Mouse (Mus musculus): ENCODE data around the gene Lemd2. TPM values are rescaled to one million over a fixed set of nuclear protein-coding genes. Genes with fewer than 3 reads are reported as not detected.

Gene Lemd2
- total RNA-seq, 1 experiment from 2014 or later, result 78.5 TPM

DNA sequence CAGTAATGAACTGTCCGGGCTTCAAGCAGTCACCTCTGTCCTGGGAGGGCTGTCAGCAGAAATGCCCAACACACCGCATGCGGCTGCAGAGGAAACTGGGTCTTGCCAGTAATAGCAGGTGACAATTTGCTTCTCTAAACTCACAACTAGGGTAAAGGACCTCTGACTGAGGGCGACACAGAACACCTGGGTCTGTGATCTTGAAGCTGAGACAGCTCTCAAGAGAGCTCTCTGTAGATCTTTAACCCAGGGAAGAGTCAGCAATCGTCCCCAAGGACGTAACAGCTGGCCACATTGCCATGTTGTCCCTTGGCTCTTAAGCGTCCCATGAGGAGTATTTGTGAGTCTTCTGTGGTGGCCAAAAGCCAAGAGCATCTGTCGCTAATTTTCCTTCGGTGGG, 31.8 kb downstream of the Lemd2 start:
- ATAC-seq (replicated peaks; ENCODE audit: insufficient number of reproducible peaks, low FRiP score, low TSS enrichment, poor library complexity, severe bottlenecking), result no peak

DNA sequence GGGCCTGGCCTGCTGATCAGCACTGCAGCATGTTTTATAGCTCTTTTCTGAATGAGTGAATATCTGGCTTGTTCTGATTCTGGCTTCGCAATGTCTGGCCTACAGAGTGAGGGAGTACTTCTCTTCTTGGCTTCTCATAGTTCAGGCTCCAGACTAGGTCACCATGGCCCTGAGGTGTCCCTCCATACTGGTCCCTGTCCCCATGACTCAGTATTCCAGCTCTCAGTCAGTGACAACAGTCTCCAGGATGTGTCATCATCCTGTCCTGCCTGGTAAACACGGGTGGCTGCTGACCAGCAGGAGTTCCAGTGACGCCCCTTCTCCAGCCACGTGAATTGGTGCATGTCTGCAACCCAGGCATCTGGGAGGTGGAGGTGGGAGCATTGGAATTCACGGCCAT, 33.1 kb downstream of the Lemd2 start:
- no peak for ATAC-seq (replicated peaks; ENCODE audit: insufficient number of reproducible peaks, low FRiP score, low TSS enrichment, poor library complexity, severe bottlenecking)

DNA sequence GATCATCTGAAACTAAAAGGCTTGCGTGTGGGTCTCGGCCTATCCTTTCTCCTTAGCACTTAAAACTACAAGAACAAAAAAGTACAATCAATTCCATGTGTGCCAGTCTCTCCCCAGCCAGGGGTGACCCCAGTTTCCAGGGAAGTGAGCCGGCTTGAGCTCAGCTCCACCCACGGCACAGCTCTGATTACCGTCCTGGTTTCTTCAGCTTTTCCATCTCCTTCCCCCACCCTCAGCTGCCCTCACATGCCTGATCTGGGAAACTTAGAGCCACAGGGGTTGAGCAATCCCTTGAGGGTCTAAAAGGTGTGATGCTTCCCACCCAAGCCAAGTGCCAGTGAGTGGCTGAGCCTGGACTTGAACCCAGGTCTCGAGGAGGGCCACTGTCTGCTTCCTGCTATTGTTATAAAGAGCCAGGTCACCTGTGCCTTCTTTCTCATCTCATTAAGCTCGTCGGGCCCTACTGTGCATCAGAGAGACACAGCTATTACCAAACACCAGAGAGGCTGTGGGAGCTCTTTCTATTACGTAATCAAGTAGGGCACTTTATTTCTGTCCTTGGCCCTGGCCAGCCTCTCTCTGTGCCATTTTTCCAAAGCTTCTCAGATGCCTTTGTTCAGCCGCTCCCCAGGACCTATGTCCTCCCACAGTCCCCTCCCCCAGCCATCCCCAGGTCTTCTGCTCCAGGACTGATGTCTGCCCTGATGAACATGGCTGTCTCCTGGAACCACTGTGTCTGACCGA, 34.1 kb downstream of the Lemd2 start:
- no peak for ATAC-seq (replicated peaks; ENCODE audit: insufficient number of reproducible peaks, low FRiP score, low TSS enrichment, poor library complexity, severe bottlenecking)

DNA sequence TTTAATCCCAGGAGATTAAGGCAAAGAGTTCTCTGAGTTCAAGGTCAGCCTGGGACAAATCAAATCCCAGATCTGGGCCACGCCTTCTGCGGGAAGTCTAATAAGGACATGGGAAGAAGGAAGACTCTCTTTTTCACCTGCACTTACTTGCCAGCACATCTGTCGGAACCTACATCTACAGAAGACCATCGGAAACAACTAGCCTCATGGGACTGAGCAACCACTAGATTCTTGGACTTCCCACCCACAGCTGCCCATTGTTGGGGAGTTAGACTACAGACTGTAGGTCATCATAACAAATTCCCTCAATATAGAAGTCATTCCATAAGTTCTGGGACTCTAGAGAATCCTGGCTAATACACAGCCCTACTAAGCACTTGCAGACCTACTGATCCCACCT, 35.7 kb downstream of the Lemd2 start:
- ATAC-seq (replicated peaks; ENCODE audit: insufficient number of reproducible peaks, low FRiP score, low TSS enrichment, poor library complexity, severe bottlenecking), result no peak

DNA sequence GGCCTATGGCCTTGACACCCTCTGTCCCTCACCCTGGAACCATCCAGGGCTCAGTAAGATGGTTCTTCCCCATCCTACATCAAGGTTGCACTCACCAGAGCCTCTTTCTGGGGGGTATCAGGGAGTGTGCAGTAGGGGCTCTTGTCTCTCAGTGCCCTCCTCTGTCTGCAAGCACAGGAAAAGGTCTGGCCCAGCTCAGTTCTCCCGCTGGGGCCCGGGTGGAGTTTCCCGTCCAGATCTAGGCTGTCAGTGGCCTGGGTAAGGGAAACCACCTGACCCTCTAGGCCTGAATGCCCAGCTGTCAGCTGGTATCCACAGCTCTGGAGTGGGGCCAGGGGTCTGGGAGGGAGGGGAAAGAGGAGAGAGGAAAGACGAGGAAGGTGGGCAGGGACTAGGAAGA, 36.7 kb downstream of the Lemd2 start, which contains the start of gene Ip6k3:
Gene Ip6k3 (minus strand): TSS at position 251 of the 400 bp plus-strand sequence.
- no peak for ATAC-seq (replicated peaks; ENCODE audit: insufficient number of reproducible peaks, low FRiP score, low TSS enrichment, poor library complexity, severe bottlenecking)

DNA sequence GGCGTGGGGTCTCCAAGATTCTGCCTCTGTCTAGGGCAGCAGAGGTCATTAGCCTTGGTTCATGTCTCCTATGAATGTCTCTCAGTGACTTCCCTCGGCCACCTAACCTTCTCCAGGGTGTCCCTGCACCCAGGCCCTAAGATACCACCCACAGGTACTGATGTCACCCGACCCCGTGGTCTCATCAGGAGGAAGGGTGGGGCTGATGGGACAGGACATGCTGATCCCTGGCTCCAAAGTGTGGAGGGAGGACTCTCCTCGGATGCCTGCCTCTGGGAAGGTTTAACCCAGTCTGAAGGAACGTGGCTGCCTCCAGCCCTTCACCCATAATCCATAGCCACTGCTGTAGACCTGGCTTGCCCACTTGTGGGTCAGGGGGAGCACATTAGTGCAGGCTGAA, 37.4 kb downstream of the Lemd2 start:
- ATAC-seq (replicated peaks; ENCODE audit: insufficient number of reproducible peaks, low FRiP score, low TSS enrichment, poor library complexity, severe bottlenecking), result no peak

DNA sequence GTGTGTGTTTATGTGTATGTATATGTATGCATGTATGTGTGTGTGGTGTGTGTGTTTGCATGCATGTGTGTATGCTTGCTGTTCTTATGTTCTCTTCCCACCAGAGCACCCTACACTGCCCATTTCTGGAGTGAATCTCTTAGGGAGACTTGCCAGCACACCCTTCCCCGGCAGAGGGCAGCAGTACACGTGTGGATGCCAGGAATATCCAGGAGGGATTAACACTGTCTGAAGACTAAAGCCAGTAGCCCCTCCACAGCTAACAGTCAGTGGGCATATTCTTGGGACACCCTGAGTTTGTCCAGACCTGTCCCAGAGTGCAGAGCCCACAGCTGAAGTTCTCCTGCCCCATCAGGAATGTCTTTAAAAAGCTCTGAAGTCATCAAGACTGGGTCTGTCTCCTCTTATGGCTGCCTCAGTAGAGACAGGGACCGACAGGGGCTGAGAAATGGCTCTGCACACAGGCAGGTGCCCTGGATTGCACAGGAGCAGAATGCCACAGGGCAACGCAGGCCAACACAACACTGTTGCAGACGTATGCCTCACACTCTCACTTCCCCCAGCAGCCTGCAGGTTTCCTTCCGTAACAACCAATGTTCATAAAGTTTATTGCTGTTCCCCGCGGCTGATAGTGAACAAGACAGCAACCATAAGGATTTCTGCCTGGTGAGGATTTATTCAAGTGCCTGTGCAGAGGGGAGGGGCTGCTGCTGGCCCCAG, 39.1 kb downstream of the Lemd2 start:
- peak; percentile 42; the same call in 1 of the 2 replicates for ATAC-seq (replicated peaks; ENCODE audit: insufficient number of reproducible peaks, low FRiP score, low TSS enrichment, poor library complexity, severe bottlenecking)

DNA sequence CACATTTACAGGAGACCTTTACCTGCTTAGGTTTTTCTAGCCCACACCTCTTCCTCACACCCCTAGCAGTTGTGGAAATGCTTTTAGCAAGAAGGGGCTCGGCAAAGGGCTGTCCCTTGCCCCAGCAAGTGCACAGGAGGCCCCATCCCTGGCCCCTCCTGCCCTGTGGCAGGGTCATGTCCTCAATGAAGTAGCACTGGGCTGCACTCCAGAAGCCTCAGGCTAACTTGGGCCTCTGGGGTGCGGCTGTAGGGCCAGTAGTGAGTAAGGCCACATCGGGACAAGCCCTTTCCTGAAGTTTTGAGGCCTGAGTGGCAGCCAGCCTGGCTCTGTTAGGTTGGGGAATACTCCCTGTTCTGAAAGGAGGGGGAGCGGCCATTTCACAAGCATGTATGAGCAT, 43.4 kb downstream of the Lemd2 start:
- ATAC-seq (replicated peaks; ENCODE audit: insufficient number of reproducible peaks, low FRiP score, low TSS enrichment, poor library complexity, severe bottlenecking), result no peak

DNA sequence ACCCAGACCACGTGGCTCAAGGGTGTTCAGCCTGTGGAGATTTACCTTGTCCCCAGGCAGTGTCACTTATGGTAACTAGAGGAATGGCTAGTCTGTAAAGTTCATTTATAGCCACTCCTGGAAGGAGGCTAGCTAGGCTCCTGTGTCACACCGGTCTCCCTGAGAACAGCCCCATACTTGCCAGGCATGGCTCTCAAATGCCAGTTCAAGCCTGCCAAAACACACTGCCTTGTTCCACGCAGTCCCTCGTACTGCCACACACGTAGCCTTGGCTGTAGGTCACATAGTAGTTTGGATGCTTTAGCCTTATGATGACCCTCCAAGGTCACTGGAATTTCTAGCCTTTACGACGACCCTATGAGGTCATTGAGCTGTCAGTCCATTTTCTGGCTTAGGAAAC, 45.1 kb downstream of the Lemd2 start:
- no peak for ATAC-seq (replicated peaks; ENCODE audit: insufficient number of reproducible peaks, low FRiP score, low TSS enrichment, poor library complexity, severe bottlenecking)

DNA sequence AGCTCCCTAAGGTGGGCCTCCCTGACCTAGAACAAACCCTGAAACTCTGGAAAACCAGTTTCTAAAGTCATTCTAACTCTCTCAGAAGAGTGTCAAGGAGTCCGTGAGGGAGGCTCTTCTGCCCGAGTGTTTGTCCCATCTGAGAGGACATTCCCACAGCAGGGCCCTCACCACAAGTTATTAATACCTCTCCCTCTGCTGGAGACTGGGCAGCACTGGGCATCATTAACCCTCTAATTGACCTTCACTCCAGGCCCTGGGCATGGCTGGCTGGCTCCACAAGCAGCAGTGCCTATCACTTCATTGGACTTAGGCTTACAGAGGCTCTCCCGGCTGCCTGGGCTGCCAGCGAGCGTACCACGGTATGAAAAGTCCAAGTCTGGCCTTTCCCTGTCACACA, 45.8 kb downstream of the Lemd2 start:
- no peak for ATAC-seq (replicated peaks; ENCODE audit: insufficient number of reproducible peaks, low FRiP score, low TSS enrichment, poor library complexity, severe bottlenecking)

DNA sequence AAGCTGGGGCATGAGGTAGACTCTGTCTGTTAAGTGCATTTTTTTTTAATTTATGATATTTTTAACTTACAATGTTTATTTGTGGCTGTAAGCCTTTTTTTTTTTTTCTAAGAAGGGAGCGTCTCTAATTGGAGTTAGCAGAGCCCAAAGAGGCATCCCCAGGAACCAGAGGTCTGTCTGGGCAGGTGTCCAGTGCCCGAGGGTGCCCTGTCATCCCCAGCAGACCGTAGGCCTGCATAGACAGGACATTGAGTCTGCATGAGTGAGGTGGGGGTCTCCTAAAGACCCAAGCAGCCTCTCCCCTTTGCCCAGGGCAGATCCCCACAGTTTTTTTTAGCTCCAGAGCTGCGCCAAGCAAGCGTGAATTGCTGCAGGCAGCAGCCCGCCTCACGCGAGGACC, 48.5 kb downstream of the Lemd2 start:
- no peak for ATAC-seq (replicated peaks; ENCODE audit: insufficient number of reproducible peaks, low FRiP score, low TSS enrichment, poor library complexity, severe bottlenecking)

DNA sequence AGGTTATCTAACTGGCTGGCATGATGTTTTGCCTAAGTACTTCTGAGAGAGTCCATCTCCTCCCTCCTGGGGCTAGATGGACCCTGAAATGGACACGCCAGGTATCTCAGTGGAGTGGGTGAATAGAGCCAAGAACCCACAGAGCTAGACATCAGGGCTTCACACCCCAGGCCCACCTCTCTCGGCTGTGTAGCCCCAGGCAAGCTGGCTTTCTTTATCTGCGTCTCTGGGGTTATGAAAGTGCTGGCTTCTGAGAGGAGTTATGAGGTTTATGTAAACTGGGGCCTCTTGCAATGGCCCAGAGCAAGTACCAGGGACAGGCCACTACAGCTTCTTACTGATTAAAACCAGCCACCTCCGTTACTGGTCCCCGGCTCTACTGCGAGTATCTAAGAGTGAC, 49.4 kb downstream of the Lemd2 start:
- no peak for ATAC-seq (replicated peaks; ENCODE audit: insufficient number of reproducible peaks, low FRiP score, low TSS enrichment, poor library complexity, severe bottlenecking)

DNA sequence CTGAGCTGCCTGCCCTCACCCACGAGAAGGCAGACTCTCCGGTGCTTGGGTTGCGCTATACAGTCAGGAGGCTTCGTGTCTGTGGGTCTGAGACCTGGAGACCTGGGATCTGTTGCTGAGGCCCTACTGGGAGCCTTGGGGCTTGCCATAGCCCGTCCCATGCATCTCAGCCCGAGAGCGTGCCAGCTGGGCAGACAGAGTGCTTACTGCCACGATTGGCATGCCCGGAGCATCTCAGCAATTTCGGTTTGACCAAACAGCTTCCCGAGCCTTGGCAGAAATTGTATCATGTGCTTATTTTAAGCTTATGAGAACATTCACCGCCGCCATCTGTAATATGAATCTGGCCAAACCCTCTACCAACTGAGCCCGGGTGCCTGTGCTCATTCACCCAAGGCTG, 50.0 kb downstream of the Lemd2 start:
- ATAC-seq (replicated peaks; ENCODE audit: insufficient number of reproducible peaks, low FRiP score, low TSS enrichment, poor library complexity, severe bottlenecking), result no peak

DNA sequence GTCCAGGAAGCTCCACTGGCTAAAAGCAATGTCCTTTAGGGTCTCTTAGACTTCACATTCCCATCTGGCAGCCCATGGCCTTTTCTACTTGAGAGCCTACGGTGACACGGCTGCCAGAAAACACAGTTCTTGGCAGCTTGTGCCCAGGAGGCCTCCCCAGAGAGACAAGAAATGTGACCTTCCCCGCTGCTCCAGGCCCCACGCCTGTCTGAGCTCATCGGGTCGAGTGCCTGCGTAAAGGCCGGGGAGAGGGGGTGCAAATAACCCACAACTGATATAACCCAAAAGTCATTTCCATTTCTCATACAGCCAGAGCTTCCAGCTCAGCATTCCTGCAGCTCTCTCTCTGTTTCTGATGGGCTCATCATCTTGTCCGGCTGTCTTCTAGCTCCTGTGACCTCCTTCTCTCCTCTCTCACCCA, 50.5 kb downstream of the Lemd2 start:
- ATAC-seq (replicated peaks; ENCODE audit: insufficient number of reproducible peaks, low FRiP score, low TSS enrichment, poor library complexity, severe bottlenecking), result no peak

DNA sequence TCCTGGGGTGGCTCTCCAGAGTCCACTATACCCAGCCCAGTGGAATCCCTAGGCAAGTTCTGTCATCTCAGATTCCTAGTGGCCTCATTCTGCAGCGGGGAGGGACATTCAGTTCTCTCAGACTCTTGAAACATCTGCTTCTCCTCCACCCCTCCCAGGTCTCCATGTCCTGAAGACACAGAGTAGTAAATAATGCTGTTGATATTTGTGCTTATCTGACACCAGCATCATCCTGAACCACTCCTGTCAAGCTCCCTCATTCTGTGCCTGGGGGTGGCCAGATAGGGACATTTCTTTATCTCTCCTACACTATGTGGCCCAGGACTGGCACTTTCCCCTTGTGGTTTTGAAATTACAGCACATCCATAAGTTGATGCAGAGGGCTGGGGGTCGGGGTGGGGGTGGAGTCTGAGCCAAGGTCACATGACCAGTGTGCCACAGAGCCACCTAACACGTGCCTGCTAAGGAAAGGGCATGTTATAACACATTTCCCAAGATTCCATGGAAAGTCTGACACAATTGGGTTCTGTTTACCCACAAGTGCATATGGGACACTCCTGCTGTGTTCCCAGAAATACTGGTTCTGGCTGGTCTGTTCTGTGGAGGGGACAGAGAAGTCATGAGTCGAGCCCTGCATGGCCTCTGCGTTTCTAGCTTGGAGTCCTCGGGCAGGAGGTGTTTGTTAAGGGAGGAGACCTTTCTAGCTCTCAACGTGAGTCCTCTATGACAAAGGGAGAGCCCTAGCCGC, 51.1 kb downstream of the Lemd2 start:
- no peak for ATAC-seq (replicated peaks; ENCODE audit: insufficient number of reproducible peaks, low FRiP score, low TSS enrichment, poor library complexity, severe bottlenecking)

DNA sequence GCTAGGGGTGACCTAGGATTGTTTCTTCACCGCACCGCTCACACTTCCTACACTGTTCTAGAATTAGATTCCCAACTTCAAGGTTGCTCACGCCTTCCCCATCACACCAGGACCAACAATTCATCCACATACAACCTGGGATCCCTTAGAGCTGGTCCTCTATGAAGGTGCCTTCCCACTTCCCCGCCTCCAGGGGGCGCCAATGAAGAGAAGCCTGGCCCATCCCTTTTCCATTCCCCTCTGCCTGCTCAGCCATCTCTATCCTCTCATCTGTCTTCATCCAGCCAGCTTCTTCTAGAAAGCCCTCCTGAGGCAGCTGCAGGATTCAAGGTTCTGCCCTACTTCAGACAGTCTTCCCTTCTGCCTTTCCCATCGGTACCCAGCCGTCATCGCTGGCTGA, 52.9 kb downstream of the Lemd2 start:
- ATAC-seq (replicated peaks; ENCODE audit: insufficient number of reproducible peaks, low FRiP score, low TSS enrichment, poor library complexity, severe bottlenecking), result peak; percentile 79

DNA sequence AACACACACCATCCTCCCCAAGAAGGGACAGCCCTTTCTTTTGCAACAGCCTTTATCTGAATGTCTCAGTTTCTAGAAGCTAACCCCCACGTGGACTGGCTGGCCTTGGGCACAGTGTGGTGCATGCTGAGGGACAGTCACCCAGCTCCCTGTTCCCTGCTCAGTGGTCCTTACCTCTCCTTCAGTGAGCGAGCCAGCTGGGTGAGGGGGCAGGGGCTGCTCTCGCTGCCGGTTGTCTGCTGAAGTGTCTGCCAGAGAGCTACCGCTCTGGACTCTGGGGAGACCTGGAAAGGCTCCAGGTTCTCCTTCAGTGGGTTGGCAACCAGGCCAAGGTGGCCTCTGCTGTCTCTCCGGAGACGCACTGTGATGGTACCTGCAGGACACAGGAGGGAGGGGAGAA, 53.4 kb downstream of the Lemd2 start:
- ATAC-seq (replicated peaks; ENCODE audit: insufficient number of reproducible peaks, low FRiP score, low TSS enrichment, poor library complexity, severe bottlenecking), result 0 out of 2 replicates have a peak, but pooled peaks have one; percentile 15

DNA sequence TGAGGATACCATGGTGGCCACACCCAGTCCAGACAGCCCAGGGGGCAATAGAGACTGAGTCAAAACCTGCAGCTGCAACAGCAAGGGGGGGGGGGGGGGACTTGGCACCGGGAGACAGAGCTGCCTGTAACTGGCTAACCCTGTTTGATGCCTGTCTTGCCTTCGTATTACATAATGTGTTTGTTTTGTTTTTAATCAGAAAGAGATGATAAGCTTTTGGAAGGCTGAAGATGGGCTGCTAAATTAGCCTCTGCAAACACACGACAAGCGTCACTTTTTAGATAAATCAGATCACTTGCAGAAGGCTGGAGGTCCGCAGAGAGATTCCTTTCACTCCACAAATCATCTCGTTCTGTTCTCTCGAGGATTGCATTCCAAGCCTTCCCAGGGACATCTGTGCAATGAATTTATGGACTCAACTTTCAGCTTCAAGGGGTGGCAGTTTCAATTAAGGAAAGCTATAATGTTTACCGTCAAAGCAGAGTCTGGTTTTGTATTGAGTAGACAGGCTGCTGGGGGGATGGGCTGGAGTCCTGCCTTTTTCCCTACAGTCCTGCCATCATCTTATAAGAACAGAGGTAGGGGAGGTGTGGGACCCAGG, 57.8 kb downstream of the Lemd2 start:
- no peak for ATAC-seq (replicated peaks; ENCODE audit: insufficient number of reproducible peaks, low FRiP score, low TSS enrichment, poor library complexity, severe bottlenecking)

DNA sequence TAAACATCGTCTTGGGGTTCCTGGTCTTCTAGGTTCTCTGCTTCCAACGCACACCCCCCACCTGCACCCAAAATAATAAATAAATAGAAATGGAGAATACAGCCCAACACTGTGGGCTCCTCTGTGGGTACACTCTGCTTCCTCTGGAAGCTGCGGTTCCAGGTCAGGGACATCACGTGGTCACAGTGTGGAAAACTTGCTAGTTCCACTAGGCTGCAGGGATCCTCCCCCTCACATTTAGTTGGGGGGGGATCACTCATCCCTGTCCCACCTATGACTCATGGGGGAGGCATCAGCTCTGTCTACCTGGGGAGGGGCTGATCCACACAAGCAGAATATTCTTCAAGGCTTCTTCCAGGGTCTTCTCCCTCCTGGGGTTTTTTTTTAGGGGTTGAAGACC, 60.1 kb downstream of the Lemd2 start:
- no peak for ATAC-seq (replicated peaks; ENCODE audit: insufficient number of reproducible peaks, low FRiP score, low TSS enrichment, poor library complexity, severe bottlenecking)
